Mouse (Mus musculus) stomach, postnatal 0 days (tissue): Measurements from ENCODE around the gene Cfl1. TPM values are rescaled to one million over a fixed set of nuclear protein-coding genes. Genes with fewer than 3 reads are reported as not detected.
A peak's percentile ranks its signal among the peaks of the same experiment; 100 is the strongest.

Source experiments
- ATAC-seq: fragments of 200-750 bp; cut with Nextera tagmentation; 2 replicates; pipeline ENCODE4 v1.8.0; 2017; ENCODE audit not compliant: low FRiP score, low TSS enrichment
- DNase-seq: peaks from one replicate; pipeline ENCODE4 v3.0.0-alpha.2; 2016; ENCODE audit warnings: low spot score
- H3K27ac ChIP-seq: fragments of 300-500 bp; sonication (generic); replicated peaks from 2 replicates; pipeline ENCODE4 v1.5.1; 2014; ENCODE audit warnings: mild to moderate bottlenecking, control low read depth
- H3K27me3 ChIP-seq: fragments of 300-500 bp; sonication (generic); 2 replicates; pipeline ENCODE4 v1.6.1; 2014; ENCODE audit warnings: low read length; ENCODE audit not compliant: control insufficient read depth, insufficient read depth
- H3K36me3 ChIP-seq: fragments of 300-500 bp; sonication (generic); 2 replicates; pipeline ENCODE4 v1.6.1; 2014; ENCODE audit warnings: low read length, mixed read lengths; ENCODE audit not compliant: control insufficient read depth, insufficient read depth
- H3K4me1 ChIP-seq: fragments of 300-500 bp; sonication (generic); replicated peaks from 2 replicates; pipeline ENCODE4 v1.6.1; 2014; ENCODE audit warnings: antibody characterized with exemption; ENCODE audit not compliant: control insufficient read depth, insufficient read depth
- H3K4me2 ChIP-seq: fragments of 300-500 bp; sonication (generic); replicated peaks from 2 replicates; pipeline ENCODE4 v1.6.1; 2014; ENCODE audit warnings: low read depth, mild to moderate bottlenecking, control low read depth, moderate library complexity
- H3K4me3 ChIP-seq: fragments of 300-500 bp; sonication (generic); 2 replicates; pipeline ENCODE4 v1.5.1; 2014; ENCODE audit warnings: low read depth, low read length, control low read depth
- H3K9ac ChIP-seq: fragments of 300-500 bp; sonication (generic); 2 replicates; pipeline ENCODE4 v1.6.1; 2014; ENCODE audit warnings: mild to moderate bottlenecking, low read length, control low read depth, mixed read lengths
- H3K9me3 ChIP-seq: fragments of 300-500 bp; sonication (generic); 2 replicates; pipeline ENCODE4 v1.6.1; 2016; ENCODE audit warnings: low read length; ENCODE audit not compliant: control insufficient read depth
- CTCF ChIP-seq: IDR thresholded peaks from 2 replicates; pipeline ENCODE4 v1.5.1; 2016; ENCODE audit warnings: antibody characterized with exemption, low read depth, mild to moderate bottlenecking, moderate library complexity
- EP300 ChIP-seq: optimal IDR thresholded peaks from 2 replicates; pipeline ENCODE3; 2016; ENCODE audit warnings: antibody characterized with exemption
- WGBS: fragments of 180-500 bp; shearing (Covaris S2); extraction: QIAGEN DNeasy Blood & Tissue Kit; methylation state at CpG from one replicate; pipeline ENCODE4 v1.1.7; 2014; 5-methylcytosine and 5-hydroxymethylcytosine counted together
- polyA plus RNA-seq: library from polyadenylated mRNA; unstranded; fragments of >200 nt; fragmentation: Nextera tagmentation; extraction: Ambion mirVana; gene quantifications from 2 replicates; pipeline ENCODE4 v1.2.1, GENCODE M21; 2015

Cfl1 gene
- polyA plus RNA-seq, 1 experiment from 2014 or later: 1,389 TPM

GRCm38 (mm10) chr19:5460465-5460911 is 29.8 kb upstream of the Cfl1 start, which contains the start of gene Fibp:
Fibp (plus strand) TSS chr19:5460615.
- Histone ChIP-seq H3K9ac (peak within 1 kb of the TSS; percentile 80), H3K36me3 (peaks cover 8% of the 10 kb centered on the region), H3K27ac (peak within 1 kb of the TSS; percentile 73), H3K27me3 (no peaks in the 10 kb centered on the region), H3K9me3 (no peaks in the 10 kb centered on the region), H3K4me2 (peak within 1 kb of the TSS; percentile 92), H3K4me1 (0 out of 2 replicates have a peak, but pooled peaks cover 2% of the 10 kb centered on the region), H3K4me3 (peak within 1 kb of the TSS; percentile 71)
- TF ChIP-seq EP300 (no peak), CTCF (no peak)
- WGBS: under 1% methylated on average over 32 of the region's 32 CpGs
- ATAC-seq (peak; percentile 79), DNase-seq (peak; percentile 92)

GRCm38 (mm10) chr19:5461411-5461810 is 28.8 kb upstream of the Cfl1 start:
- H3K4me2 ChIP-seq: peak overlapping the region; percentile 92
- no peak overlapping the region for H3K27ac ChIP-seq
- H3K9me3 ChIP-seq: no peaks in the 10 kb centered on the region
- H3K9ac ChIP-seq: no peak overlapping the region; the same call in 1 of the 2 replicates
- ATAC-seq (no peak), DNase-seq (no peak)
- no peak for TF ChIP-seq EP300
- TF ChIP-seq CTCF: no peak
- WGBS: 83% methylated on average over 6 of the region's 6 CpGs
- H3K27me3 ChIP-seq: no peaks in the 10 kb centered on the region
- 0 out of 2 replicates have a peak, but pooled peaks cover 1% of the 10 kb centered on the region for H3K4me1 ChIP-seq
- H3K4me3 ChIP-seq: peak overlapping the region; percentile 71
- peaks cover 18% of the 10 kb centered on the region for H3K36me3 ChIP-seq

GRCm38 (mm10) chr19:5463212-5463611 is 27.0 kb upstream of the Cfl1 start:
- WGBS: 87% methylated on average over 9 of the region's 9 CpGs
- H3K4me1 ChIP-seq: no peaks in the 10 kb centered on the region
- H3K9ac ChIP-seq: no peak overlapping the region
- peaks cover 18% of the 10 kb centered on the region for H3K36me3 ChIP-seq
- H3K9me3 ChIP-seq: no peaks in the 10 kb centered on the region
- no peak overlapping the region for H3K4me3 ChIP-seq
- TF ChIP-seq CTCF (no peak), EP300 (no peak)
- ATAC-seq: no peak
- H3K4me2 ChIP-seq: no peak overlapping the region
- H3K27me3 ChIP-seq: no peaks in the 10 kb centered on the region
- H3K27ac ChIP-seq: no peak overlapping the region
- DNase-seq: no peak

GRCm38 (mm10) chr19:5463791-5464562 is 26.3 kb upstream of the Cfl1 start:
- 37% methylated on average over 14 of the region's 15 CpGs for WGBS
- Histone ChIP-seq H3K27ac (peak overlapping the region; percentile 56; the same call in 1 of the 2 replicates), H3K4me3 (peak overlapping the region; percentile 12; the same call in 1 of the 2 replicates), H3K36me3 (peaks cover 18% of the 10 kb centered on the region), H3K4me2 (peak overlapping the region; percentile 39; the same call in 1 of the 2 replicates), H3K9ac (0 out of 2 replicates have a peak overlapping the region, but pooled peaks have one; percentile 27), H3K9me3 (no peaks in the 10 kb centered on the region), H3K4me1 (no peaks in the 10 kb centered on the region), H3K27me3 (no peaks in the 10 kb centered on the region)
- DNase-seq (peak; percentile 57), ATAC-seq (no peak)
- peak; percentile 93 for TF ChIP-seq CTCF
- no peak for TF ChIP-seq EP300

GRCm38 (mm10) chr19:5465037-5465436 is 25.2 kb upstream of the Cfl1 start:
- no peaks in the 10 kb centered on the region for H3K27me3 ChIP-seq
- no peak for DNase-seq
- H3K27ac ChIP-seq: no peak overlapping the region
- no peaks in the 10 kb centered on the region for H3K4me1 ChIP-seq
- WGBS: 93% methylated on average over 8 of the region's 8 CpGs
- no peak overlapping the region for H3K9ac ChIP-seq
- H3K9me3 ChIP-seq: no peaks in the 10 kb centered on the region
- TF ChIP-seq CTCF (no peak), EP300 (no peak)
- peaks cover 18% of the 10 kb centered on the region for H3K36me3 ChIP-seq
- no peak overlapping the region for H3K4me3 ChIP-seq
- ATAC-seq: no peak
- H3K4me2 ChIP-seq: no peak overlapping the region

- DNase-seq (no peak), ATAC-seq (no peak)
- no peaks in the 10 kb centered on the region for H3K4me1 ChIP-seq
- no peaks in the 10 kb centered on the region for H3K9me3 ChIP-seq
- H3K4me3 ChIP-seq: no peak overlapping the region
- H3K27ac ChIP-seq: no peak overlapping the region
- no peaks in the 10 kb centered on the region for H3K27me3 ChIP-seq
- TF ChIP-seq EP300 (no peak), CTCF (no peak)
- no peak overlapping the region for H3K4me2 ChIP-seq
- H3K36me3 ChIP-seq: peaks cover 18% of the 10 kb centered on the region
- H3K9ac ChIP-seq: no peak overlapping the region
- 92% methylated on average over 6 of the region's 6 CpGs for WGBS
These were observed 23.2 kb upstream of the Cfl1 start for GRCm38 (mm10) chr19:5466916-5467500.
